Mouse (Mus musculus) testis, adult 2 months (tissue): ENCODE data around the gene Gm21969. TPM values are rescaled to one million over a fixed set of nuclear protein-coding genes. Genes with fewer than 3 reads are reported as not detected.
A peak's percentile ranks its signal among the peaks of the same experiment; 100 is the strongest.

ENCODE experiments used
- H3K27ac ChIP-seq: fragments of 200-500 bp; 2 replicates; pipeline ENCODE4 v1.5.1; 2012; ENCODE audit warnings: low read depth, low read length; ENCODE audit not compliant: control insufficient read depth, insufficient read depth
- H3K27me3 ChIP-seq: fragments of 200-500 bp; 2 replicates; pipeline ENCODE4 v1.6.1; 2012; ENCODE audit warnings: mild to moderate bottlenecking, low read length, moderate library complexity; ENCODE audit not compliant: control insufficient read depth, insufficient read depth
- H3K36me3 ChIP-seq: fragments of 200-500 bp; 2 replicates; pipeline ENCODE4 v1.6.1; 2012; ENCODE audit warnings: mild to moderate bottlenecking, low read length; ENCODE audit not compliant: control insufficient read depth, insufficient read depth
- H3K4me1 ChIP-seq: fragments of 200-500 bp; 2 replicates; pipeline ENCODE4 v1.6.1; 2012; ENCODE audit warnings: low read length; ENCODE audit not compliant: control insufficient read depth, insufficient read depth
- H3K4me3 ChIP-seq: fragments of 200-500 bp; 2 replicates; pipeline ENCODE4 v1.5.1; 2012; ENCODE audit warnings: low read depth, mild to moderate bottlenecking, low read length, moderate library complexity, mixed read lengths; ENCODE audit not compliant: control insufficient read depth
- CTCF ChIP-seq: fragments of 200-500 bp; IDR thresholded peaks from 2 replicates; pipeline ENCODE4 v1.5.1; 2012; ENCODE audit warnings: low read depth, mild to moderate bottlenecking, inconsistent platforms, low read length, moderate library complexity; ENCODE audit not compliant: control insufficient read depth, insufficient read depth, insufficient replicate concordance
- POLR2A ChIP-seq: fragments of 200-500 bp; IDR thresholded peaks from 2 replicates; pipeline ENCODE4 v1.6.1; 2012; ENCODE audit warnings: low read depth, mild to moderate bottlenecking, inconsistent platforms, low read length, moderate library complexity; ENCODE audit not compliant: control insufficient read depth
- polyA plus RNA-seq: library from polyadenylated mRNA; depleted of rRNA; stranded (reverse); fragments of >200 nt; gene quantifications from 2 replicates; pipeline ENCODE4 v1.2.3, GENCODE M21; 2012

Gm21969 gene
- polyA plus RNA-seq, 1 experiment, result not detected

- TF ChIP-seq POLR2A (no peak), CTCF (no peak)
Observed at GRCm38 (mm10) chr4:139574799-139575672, 27.9 kb upstream of the Gm21969 start.

GRCm38 (mm10) chr4:139575673-139576003 is 27.3 kb upstream of the Gm21969 start:
- peaks cover 13% of the 10 kb centered on the region for H3K4me1 ChIP-seq
- H3K27ac ChIP-seq, result no peak overlapping the region

More at GRCm38 (mm10) chr4:139574799-139575672, 27.9 kb upstream of the Gm21969 start:
- peaks cover 13% of the 10 kb centered on the region for H3K4me1 ChIP-seq
- H3K36me3 ChIP-seq, result no peaks in the 10 kb centered on the region
- no peak overlapping the region for H3K27ac ChIP-seq
- H3K4me3 ChIP-seq, result peak overlapping the region; percentile 86
- no peaks in the 10 kb centered on the region for H3K27me3 ChIP-seq

GRCm38 (mm10) chr4:139576251-139576880 is 26.6 kb upstream of the Gm21969 start:
- H3K27ac ChIP-seq, result no peak overlapping the region
- no peak for TF ChIP-seq CTCF
- TF ChIP-seq POLR2A, result no peak
- H3K4me1 ChIP-seq, result peaks cover 13% of the 10 kb centered on the region
- H3K36me3 ChIP-seq, result no peaks in the 10 kb centered on the region
- no peak overlapping the region for H3K4me3 ChIP-seq
- no peaks in the 10 kb centered on the region for H3K27me3 ChIP-seq

More at GRCm38 (mm10) chr4:139575673-139576003, 27.3 kb upstream of the Gm21969 start:
- Histone ChIP-seq H3K36me3 (no peaks in the 10 kb centered on the region), H3K27me3 (no peaks in the 10 kb centered on the region), H3K4me3 (peak overlapping the region; percentile 86)
- no peak for TF ChIP-seq POLR2A
- no peak for TF ChIP-seq CTCF

GRCm38 (mm10) chr4:139577006-139577405 is 26.0 kb upstream of the Gm21969 start:
- H3K27ac ChIP-seq, result no peak overlapping the region
- no peaks in the 10 kb centered on the region for H3K36me3 ChIP-seq
- peaks cover 13% of the 10 kb centered on the region for H3K4me1 ChIP-seq
- H3K4me3 ChIP-seq, result no peak overlapping the region
- H3K27me3 ChIP-seq, result no peaks in the 10 kb centered on the region
- TF ChIP-seq CTCF (no peak), POLR2A (no peak)

DNA sequence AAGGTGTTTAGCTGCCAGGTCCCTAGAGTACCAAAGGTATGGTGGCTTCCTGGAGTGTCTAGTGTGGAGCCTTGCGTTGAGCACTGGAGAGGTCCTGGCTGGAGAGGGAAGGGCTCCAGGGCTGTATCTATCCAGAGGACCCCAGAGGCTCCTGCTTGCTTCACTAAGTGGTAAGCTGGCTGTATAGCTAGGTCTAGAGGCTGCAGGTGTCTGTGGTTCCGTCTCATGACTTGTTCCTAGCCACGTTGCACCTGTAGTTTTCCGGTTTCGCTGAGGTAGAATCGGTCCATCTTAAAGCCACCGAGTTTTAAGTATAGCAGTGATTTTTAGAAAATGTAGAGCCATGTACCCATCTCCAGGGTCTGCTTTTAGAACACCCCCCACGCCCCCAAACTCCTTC is 24.6 kb upstream of the Gm21969 start:
- H3K27ac ChIP-seq, result no peak overlapping the region

GRCm38 (mm10) chr4:139579003-139579402 is 24.0 kb upstream of the Gm21969 start:
- Histone ChIP-seq H3K4me3 (no peak overlapping the region), H3K36me3 (no peaks in the 10 kb centered on the region), H3K27me3 (no peaks in the 10 kb centered on the region), H3K27ac (no peak overlapping the region), H3K4me1 (peaks cover 8% of the 10 kb centered on the region; the same call in 1 of the 2 replicates)
- TF ChIP-seq CTCF, result no peak
- TF ChIP-seq POLR2A, result no peak

More for the DNA sequence above, 24.6 kb upstream of the Gm21969 start:
- no peaks in the 10 kb centered on the region for H3K36me3 ChIP-seq
- H3K4me3 ChIP-seq, result no peak overlapping the region
- peaks cover 13% of the 10 kb centered on the region for H3K4me1 ChIP-seq
- H3K27me3 ChIP-seq, result no peaks in the 10 kb centered on the region
- no peak for TF ChIP-seq POLR2A
- TF ChIP-seq CTCF, result no peak

DNA sequence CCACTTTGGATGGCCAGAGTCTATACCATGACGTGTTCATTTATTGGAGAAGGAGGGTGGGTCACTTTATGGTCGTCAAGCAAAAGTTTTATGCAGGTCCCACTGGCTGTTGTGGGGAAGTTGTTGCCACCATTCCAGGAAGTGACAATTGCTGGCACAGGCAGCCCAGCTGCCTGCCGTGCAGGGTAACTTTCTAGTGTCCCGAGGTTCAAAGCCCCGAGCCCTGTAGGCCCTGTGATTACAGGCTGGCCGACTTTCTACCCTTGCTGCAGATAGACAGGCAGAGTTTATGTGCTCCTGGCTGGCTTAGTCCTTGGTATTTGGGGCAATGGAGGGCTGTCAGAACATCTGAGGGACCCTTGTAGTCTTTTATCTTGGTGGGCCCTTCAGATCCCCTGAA is 23.5 kb upstream of the Gm21969 start:
- Histone ChIP-seq H3K27me3 (no peaks in the 10 kb centered on the region), H3K36me3 (no peaks in the 10 kb centered on the region), H3K4me3 (no peak overlapping the region), H3K27ac (no peak overlapping the region), H3K4me1 (peaks cover 8% of the 10 kb centered on the region; the same call in 1 of the 2 replicates)
- TF ChIP-seq CTCF, result no peak
- TF ChIP-seq POLR2A, result no peak
